Mouse (Mus musculus): ENCODE measurements around the gene Exph5.

GRCm38 (mm10) chr9:53351899-53352298 lies 50.4 kb downstream of the Exph5 start:
- TF ChIP-seq CTCF (IDR thresholded peaks at IDR 0.05; ENCODE audit: borderline replicate concordance, insufficient read depth, low read depth, low read length) (no peak), POLR2A (IDR thresholded peaks at IDR 0.05; ENCODE audit: borderline replicate concordance, insufficient read depth, low read length) (no peak)

Measured in cerebellum, adult 2 months (tissue).